Mouse (Mus musculus): Measurements from ENCODE around the gene P2ry14.
"Not testable (repeated sequence)": the region's sequence is repeated elsewhere in the genome, so short reads cannot be mapped to it uniquely, and the experiment has no call there.

Gene P2ry14

DNA sequence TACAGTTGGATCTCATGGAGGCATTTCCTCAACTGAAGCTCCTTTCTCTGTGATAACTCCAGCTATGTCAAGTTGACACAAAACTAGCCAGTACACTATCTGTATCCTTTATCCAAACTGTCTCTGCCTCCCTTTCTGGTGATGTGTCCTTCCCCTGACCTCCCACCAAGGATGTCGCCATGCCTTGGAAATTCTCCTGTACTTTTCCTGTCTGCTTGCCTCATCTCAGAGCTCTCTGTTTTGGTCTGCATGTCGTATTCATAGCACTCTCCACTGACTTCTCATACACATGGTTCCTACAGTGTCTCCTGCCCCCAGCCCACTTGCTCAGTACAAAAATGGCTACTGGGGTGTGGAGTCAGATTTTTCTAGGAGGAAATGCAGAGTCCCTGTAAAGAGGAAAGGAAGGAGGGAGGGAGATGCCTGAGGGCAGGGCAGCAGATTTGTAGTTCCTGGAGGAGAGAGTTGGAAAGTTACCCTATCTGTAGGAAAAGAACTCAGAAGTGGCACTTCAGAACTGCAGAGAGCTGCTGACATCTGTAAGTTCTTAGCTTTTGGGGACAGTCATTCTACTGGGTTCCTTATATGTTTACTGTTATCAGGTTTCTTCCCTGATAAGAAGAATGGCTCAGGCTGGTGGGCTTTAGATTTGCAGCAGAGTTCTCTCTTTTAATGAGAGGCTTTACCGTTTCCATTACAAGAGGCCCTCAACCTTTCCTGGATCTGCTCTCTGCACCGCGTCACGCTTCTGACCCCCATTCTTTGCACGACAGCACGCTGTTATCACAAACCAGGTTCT is 11.7 kb downstream of the P2ry14 start:
- DNase-seq (ENCODE audit: low spot score in 2 of 2): no peak

DNA sequence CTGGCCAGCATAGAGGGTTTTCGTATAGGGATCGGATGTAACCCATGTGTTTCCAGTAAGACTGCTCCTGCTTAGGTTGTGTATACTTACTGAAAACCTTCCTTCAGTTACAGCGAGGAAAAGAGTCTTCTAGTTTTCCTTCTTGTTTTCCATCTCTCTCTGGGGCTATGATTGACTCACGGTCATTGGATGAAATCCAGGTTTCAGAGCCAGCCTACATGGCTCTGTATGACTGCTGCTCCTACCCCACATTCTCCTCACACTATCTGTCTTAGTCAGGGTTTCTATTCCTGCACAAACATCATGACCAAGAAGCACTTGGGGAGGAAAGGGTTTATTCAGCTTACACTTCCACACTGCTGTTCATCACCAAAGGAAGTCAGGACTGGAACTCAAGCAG is 12.5 kb downstream of the P2ry14 start:
- not testable (repeated sequence) for DNase-seq (ENCODE audit: low spot score in 2 of 2)

DNA sequence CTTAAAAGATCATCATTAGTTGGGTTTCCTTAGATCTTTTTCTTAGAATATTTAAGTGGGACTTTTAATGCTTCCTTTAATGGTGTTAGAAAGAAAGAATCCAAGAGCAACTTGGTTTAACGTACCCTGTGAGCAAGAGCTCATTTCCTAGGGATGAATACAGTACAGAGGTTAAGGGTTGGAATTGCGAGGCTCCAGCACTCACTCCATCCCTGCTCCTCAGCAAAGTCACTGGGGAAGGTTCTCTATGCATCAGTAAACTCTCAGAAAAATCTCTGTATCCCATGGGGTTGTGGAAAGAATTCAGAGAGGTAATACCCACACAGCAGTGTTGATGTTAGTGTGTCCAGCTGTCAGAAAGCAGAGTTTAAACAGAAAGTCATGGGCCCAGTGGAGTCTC is 13.3 kb downstream of the P2ry14 start:
- no peak for DNase-seq (ENCODE audit: low spot score in 2 of 2)

DNA sequence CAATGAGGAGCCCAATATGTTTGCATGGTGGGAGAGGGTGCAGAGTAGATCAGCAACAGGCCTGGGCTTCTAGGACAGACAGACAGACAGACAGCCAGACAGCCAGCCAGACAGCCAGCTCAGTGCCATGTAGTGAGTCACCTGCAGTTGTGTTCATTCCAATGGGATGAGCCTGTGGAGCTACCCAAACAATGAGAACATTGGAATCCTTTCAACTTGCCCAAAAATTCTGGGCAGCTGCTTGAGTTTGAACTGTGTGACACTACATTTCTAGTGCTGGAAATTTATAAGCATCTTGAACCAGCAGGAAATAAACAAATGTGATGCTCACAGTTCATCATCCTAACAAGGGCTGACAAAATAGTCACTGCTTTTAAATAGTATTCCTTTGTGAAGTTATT is 13.8 kb downstream of the P2ry14 start:
- no peak for DNase-seq (ENCODE audit: low spot score in 2 of 2)

DNA sequence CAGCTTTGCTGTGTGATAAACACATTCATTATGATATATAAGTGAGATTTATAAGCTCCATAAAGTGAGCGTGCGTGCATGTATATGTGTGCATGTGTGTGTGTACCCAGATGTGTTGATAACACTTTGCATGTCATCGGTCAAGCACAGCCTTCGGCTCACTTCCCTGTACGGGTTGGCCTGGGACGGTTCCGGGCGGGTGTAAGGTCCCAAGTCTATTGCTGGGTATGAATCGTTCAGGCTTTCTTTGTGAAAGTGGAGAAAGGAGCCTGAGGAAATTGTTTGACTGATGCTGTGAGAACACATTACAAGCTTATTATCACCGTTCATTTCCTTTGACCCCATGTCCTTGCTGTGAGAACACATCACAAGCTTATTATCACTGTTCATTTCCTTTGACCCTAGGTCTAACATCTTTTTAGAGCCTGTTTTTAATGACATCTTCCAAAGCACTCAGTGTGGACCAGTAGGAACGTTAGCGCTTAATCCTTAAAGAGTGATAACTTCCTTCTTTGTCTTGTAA is 14.4 kb downstream of the P2ry14 start:
- no peak for DNase-seq (ENCODE audit: low spot score in 2 of 2)

DNA sequence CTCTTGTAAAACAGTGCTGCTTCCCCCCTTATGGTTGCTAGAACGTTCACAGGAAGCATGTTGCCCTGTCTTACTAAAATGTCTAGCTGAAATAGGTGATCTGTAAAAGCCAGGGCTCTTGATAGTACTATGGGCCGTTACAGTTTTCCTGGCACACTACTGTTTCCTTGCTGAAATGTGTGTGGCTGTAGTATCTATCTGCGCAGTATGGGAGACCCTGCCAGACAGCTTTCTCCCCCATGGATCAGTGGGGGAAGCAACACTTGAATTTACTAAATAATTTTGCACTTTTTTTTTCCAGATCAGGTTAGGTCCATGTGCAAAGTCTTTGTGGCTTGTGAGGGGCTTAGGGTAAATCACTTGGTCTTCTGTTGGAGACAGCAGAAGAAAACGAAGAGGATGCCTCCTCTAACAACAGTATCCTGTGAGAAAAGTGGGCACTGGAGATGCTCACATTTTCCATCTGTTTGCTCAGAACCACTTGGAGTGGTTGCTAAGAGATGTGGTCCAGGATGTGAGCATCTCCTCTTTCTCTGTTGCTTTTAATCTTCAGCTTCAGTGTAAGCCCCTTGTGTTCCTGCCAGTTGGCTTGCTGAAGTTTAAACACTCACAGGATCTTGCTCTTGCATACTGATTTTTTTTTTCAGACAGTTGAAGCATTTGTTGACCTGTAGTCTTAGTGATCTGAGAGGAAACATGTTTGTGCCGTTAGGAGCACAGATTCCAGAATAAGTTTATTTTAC is 17.3 kb downstream of the P2ry14 start:
- DNase-seq (ENCODE audit: low spot score in 2 of 2): no peak

GRCm38 (mm10) chr3:59133189-59133588 is 20.2 kb downstream of the P2ry14 start:
- DNase-seq (ENCODE audit: low spot score in 2 of 2): no peak

- no peak for DNase-seq (ENCODE audit: low spot score in 2 of 2)
Observed at GRCm38 (mm10) chr3:59131966-59132365, 21.5 kb downstream of the P2ry14 start.

- no peak for DNase-seq (ENCODE audit: low spot score in 2 of 2)
Observed at GRCm38 (mm10) chr3:59131081-59131480, 22.3 kb downstream of the P2ry14 start.

- peak in 1 of 2 experiments; percentile 22 for DNase-seq (ENCODE audit: low spot score in 2 of 2)
Observed at GRCm38 (mm10) chr3:59130431-59130830, 23.0 kb downstream of the P2ry14 start.

DNA sequence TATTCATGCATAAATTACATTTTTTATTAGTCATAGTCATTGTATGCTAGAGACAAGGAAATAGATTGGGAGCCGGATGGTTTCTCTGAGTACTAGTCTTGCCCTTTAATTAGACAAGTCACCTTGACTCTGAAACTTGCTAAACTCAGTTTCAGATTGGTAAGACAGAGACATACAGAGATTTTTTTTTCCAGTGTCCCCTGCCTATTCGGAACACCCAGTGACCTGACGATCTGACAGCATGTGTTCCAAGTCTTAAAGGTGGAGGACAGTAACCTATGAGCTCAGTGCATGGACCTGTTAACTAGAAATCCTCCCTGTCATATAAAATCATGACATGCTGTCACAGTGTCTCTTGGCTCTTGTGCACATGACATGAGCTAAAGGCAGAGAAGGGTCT is 23.9 kb downstream of the P2ry14 start:
- DNase-seq (ENCODE audit: low spot score in 2 of 2): no peak

- no peak for DNase-seq (ENCODE audit: low spot score in 2 of 2)
Observed at GRCm38 (mm10) chr3:59128681-59129080, 24.7 kb downstream of the P2ry14 start.

- no peak for DNase-seq (ENCODE audit: low spot score in 2 of 2)
Observed at GRCm38 (mm10) chr3:59125783-59126555, 27.4 kb downstream of the P2ry14 start.

DNA sequence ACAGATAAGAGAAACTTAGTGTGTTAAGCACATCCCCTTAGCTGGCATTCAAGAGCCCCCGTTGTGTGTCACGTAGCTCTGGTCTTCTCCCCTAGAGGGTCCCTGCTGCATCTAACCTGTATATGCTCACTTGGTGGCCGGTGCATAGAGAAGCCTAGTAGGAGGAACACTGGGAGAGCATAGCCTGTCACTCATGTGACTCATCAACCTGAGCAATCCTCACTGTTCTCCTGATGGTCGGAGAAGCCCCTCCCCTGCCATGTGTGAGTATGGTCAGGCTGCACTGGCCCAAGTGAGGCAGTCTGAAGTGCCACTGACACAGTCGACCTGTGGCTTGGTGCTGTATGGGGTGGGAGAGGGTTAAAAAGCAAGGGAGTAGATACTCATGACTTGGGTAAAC is 28.4 kb downstream of the P2ry14 start:
- no peak for DNase-seq (ENCODE audit: low spot score in 2 of 2)

DNA sequence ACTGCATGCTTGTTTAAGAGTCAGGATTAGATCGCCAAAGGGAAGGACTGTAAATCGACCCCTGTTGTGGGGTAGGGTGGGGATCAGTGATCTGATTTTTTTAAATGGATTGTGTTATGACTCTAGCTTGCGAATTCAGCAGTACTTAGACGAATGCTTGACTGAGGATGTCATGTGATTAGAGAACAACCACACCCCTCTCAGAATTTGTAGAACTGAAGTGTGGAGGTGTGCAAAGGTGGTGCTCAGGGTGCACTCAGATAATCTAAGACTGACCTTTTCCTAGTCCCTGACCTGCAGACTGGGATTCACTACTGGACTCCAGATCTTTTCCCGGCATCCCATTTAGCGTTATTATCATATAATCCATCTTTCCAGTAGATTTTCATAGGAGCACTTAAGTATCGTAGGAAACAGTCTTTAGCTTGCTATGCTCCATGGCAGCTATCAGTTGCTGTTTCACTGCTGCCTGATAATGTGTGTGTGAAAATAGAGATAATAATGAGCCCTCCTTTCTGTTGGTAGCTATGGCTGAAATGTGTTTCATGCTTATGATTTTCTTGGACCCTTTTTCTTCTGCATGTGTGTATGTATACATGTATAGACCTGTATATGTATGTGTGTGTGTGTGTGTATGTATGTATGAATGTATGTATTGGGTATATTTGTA is 31.5 kb downstream of the P2ry14 start:
- DNase-seq (ENCODE audit: low spot score in 2 of 2): no peak

DNA sequence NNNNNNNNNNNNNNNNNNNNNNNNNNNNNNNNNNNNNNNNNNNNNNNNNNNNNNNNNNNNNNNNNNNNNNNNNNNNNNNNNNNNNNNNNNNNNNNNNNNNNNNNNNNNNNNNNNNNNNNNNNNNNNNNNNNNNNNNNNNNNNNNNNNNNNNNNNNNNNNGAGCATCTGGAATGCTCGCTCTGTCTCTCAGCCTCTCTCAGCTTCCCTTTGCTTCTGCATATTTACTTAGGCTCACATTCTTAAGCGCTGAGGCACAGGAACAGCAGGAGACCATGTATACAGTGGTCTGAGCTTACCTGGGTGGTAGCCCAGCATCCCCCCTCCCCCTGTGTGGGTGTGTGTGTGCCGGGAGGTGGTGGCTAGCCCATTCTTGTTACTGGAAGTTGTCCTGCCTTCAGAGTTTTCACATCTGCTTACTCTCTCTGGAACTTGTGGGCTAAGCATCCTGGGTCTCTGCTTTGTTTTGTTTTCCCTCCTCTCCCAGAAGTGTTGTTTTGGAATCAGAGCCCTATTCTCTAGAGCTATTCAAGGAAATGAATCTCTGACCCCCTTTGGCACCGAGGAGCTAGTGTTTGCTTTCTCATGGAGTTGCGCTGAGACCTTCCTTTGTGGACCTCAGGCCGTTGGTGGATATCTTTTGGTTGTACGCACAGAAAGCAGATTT is 32.2 kb downstream of the P2ry14 start:
- DNase-seq (ENCODE audit: low spot score in 2 of 2): no peak

DNA sequence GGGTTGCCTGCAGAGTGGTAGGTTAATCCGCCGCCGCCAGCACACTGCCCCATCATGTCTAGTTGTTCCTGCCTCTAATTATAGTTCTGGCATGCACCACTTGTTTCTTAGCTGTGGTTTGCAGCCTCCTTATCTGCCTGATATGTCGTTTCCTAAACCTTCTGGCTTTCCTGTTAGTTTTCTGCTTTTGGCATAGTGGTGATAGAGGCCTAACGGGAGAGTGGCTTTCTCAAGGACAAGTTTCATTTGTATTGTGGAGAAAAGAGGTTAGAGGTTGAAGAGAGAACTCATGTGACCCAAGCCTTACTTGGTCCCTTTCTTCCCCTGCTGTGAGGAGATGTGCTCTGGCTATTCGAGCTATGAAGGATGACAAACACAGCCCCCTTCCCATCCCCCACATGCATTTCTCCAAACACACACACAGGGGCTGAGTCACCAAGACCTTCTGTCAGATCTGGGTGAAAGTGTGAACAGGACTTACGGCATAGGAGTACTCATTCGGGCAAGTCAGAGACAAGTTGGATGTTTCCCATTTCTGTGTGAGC is 39.4 kb downstream of the P2ry14 start:
- DNase-seq (ENCODE audit: low spot score in 2 of 2): no peak

DNA sequence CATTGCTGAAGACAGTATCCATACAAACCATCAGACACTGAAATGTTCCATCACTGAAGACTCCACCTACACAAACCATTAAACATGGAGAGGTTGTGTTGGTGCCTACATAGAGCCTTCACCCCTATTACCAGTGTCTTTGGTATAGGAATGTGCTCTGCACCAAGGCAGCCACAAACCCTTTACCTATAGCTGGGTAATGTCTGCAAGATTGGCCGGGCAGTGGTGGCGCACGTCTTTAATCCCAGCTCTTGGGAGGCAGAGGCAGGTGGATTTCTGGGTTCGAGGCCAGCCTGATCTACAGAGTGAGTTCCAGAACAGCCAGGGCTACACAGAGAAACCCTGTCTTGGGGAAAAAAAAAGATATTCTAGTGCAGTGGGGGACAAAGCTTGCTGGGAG is 40.1 kb downstream of the P2ry14 start:
- DNase-seq (ENCODE audit: low spot score in 2 of 2): not testable (repeated sequence)

GRCm38 (mm10) chr3:59111944-59112343 is 41.5 kb downstream of the P2ry14 start:
- no peak for DNase-seq (ENCODE audit: low spot score in 2 of 2)

DNA sequence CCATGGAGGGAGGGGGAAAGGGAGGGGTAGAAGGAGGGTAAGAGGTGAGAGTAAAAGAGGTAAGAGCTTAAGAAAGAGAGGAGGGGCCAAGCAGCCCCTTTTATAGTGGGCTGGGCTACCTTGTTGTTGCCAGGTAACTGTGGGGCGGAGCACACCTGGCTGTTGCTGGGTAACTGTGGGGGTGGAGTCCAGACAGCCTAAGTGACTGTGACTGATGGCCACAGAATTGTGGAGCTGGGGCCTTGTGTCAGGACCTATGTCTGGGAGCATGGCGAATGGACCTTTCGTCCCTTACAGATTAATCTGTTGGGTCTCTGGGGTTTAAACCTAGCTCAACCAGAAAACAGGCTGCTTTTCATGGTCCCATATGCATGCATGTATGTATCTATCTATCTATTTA is 43.6 kb downstream of the P2ry14 start:
- not testable (repeated sequence) for DNase-seq (ENCODE audit: low spot score in 2 of 2)

GRCm38 (mm10) chr3:59107439-59107838 is 46.0 kb downstream of the P2ry14 start:
- DNase-seq (ENCODE audit: low spot score in 2 of 2): no peak
